Mouse (Mus musculus): Measurements from ENCODE around the gene Ccdc6.

GRCm38 (mm10) chr10:70110815-70111214 lies 13.9 kb downstream of the Ccdc6 start:
- TF ChIP-seq POLR2A (IDR thresholded peaks at IDR 0.05; ENCODE audit: extremely low read depth, insufficient read depth, low read length) (no peak), CTCF (IDR thresholded peaks at IDR 0.05; ENCODE audit: extremely low read depth, insufficient read depth, low read length) (no peak)

Measured in cortical plate, adult 2 months (tissue).